Mouse (Mus musculus): ENCODE measurements around the gene Pik3ca. TPM values are rescaled to one million over a fixed set of nuclear protein-coding genes. Genes with fewer than 3 reads are reported as not detected.
"Not testable (repeated sequence)": the region's sequence is repeated elsewhere in the genome, so short reads cannot be mapped to it uniquely, and the experiment has no call there.

The Pik3ca gene
- total RNA-seq, 4 experiments from 2014 or later: 52.6 to 61.4 (median 57.4) TPM

DNA sequence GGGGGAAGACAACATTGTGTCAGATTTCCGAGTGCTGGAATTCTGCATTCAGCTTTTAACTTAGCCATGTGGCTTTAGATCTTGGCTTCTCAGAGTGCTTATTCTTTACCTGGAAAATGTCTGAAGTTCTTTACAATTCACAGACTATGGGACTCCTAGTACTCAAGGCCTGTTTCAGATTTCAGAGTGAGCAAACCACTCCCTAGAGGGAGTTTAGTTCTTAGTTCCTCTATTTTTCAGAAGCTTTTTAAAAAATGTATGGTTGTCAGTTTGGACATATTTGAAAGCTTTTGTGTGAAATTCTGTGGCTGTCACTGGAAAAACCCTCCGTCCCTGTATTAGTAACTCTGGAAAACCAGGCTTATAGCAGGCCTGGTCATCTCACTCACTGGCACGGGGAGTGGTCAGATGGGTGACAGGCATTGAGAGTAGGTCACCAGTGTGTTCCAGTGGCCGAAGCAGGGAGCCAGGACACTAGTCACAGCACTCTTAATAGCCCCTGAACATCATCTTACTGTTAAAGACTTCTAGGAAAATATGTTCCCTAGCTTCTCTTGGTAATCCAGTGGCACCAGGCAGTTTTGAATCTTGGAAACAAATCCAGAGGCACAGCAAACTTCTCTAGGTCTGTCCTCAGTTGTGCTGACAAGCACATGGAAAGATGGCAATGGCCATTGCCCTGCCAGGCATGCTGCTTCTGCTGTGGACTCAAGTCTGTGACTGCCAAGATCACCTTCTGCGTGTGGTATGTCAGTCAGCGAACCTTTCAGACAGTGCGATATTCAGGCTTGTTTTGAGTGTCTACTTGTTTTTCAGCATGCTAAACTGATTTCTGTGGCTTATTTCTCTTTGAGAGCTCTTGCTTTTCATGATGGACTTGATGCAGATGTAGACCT is 5.8 kb downstream of the Pik3ca start:
- DNase-seq: no peak

DNA sequence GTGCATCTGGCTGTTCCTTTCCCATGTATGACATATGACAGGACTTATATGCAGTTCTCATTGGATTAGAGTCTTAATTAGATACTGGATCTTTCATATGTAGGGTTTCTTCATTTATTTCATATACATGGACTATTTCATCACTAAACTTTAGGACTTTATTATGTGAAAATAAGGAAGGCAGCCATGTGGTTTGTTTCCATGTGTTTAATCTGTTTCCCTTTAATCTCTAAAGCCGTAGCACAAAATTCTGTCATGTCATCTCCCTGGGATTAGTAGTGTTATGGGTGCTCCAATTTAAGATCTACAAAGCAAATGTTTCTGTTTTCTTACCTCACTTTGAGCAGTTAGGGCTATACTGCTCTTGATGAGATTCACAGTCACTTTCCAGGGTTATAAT is 8.2 kb downstream of the Pik3ca start:
- no peak for DNase-seq

DNA sequence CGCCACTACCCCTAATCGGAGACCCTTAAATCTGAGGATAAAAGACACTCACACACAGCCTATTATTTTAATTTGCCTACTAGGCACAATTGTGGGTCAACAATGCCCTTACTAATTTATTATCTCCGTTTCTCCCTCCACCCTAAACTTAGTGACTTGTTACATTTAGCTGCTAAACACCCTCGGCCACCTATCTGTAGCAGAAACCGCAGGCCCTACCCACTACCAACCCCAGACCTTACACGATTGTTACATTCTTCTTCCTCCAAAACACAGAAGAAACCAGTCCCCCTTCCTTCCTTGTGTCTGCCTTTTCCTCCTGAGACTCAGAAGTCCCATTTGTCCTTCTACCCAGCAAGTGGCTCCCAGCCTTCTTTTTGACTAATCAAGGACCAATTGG is 9.3 kb downstream of the Pik3ca start:
- no peak for DNase-seq

- no peak for DNase-seq
These were observed 11.4 kb downstream of the Pik3ca start for GRCm38 (mm10) chr3:32408811-32409273.

- no peak for DNase-seq
These were observed 15.1 kb downstream of the Pik3ca start for GRCm38 (mm10) chr3:32412502-32413044.

DNA sequence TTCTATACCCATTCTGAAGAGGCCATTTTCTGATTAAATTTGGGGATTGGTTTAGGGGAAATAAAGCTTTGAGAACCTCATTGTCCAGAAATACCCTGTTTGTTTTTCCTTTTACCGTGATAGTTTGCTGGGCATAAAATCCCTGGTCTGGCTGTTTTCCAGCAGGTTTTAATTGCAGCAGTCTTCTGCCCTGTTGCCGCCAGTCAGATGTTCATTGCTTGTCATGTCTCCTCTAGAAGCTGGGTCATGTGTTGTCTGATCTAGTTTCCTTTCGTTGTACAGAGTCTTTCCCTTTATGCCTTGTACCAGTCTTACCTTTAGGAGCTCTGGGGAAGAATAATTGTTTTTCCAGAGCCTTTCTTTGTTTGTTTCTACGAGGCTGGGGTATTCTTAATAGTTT is 16.9 kb downstream of the Pik3ca start:
- DNase-seq: no peak

DNA sequence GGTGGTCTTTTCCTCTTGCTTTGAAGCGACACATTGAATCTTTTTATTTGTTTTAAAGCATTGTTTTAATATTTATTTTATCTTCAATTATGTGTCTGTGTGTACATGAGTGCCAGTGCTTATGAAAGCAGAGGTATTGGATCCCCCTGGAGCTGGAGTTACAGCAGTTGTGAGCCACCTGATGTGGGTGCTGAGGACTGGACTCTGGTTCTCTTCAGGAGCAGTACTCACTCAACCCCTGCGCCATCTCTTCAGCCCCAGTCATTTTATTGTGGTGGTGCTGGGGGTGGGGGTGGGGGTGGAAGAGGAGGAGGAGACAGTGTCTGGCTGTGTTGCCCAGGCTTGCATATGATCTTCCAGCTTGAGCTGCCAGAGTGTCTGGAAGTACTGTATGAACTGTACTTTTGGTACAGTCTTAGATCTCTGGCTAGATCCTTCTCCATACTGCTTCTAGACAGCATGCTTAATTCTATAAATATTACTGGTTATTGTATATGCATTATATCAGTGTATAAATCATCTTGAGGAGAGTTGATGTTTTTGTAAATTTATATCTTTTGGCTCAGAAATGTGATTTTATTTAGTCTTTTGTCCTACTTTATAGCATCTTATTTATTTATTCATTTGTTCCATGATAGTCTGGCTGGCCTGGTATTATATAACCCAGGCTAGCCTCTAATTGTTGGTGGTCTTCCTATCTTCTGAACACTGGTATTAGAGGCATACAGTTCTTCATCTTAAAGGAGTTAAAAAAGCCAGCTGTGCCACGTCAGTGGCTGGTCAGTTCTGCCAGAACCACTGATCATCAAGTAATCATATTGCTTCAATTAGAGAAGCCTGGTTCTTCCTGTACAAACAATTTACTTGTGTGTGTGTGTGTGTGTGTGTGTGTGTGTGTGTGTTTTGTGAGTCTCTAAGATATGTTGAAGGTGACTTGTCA is 18.2 kb downstream of the Pik3ca start:
- DNase-seq: no peak

GRCm38 (mm10) chr3:32417751-32418211 is 20.3 kb downstream of the Pik3ca start:
- DNase-seq: no peak

DNA sequence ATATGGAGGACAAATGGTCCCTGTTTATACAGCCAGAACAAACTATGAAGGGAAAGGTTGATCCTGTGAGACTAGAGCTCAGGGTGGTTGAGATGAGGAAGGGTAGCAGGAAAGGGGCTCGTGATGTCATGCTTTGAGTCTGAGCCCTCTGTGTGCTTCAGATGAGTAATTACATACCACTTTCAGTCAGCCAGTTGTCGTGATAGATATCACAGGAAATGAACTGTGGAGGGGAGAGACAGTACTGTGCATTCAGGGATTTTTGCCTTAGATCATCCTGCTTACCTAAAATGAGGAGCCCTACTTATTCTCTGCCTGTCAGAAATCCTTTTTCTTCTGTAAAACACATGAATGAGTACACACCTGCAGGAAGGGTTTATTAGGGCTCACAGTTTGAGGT is 22.4 kb downstream of the Pik3ca start:
- DNase-seq: no peak

DNA sequence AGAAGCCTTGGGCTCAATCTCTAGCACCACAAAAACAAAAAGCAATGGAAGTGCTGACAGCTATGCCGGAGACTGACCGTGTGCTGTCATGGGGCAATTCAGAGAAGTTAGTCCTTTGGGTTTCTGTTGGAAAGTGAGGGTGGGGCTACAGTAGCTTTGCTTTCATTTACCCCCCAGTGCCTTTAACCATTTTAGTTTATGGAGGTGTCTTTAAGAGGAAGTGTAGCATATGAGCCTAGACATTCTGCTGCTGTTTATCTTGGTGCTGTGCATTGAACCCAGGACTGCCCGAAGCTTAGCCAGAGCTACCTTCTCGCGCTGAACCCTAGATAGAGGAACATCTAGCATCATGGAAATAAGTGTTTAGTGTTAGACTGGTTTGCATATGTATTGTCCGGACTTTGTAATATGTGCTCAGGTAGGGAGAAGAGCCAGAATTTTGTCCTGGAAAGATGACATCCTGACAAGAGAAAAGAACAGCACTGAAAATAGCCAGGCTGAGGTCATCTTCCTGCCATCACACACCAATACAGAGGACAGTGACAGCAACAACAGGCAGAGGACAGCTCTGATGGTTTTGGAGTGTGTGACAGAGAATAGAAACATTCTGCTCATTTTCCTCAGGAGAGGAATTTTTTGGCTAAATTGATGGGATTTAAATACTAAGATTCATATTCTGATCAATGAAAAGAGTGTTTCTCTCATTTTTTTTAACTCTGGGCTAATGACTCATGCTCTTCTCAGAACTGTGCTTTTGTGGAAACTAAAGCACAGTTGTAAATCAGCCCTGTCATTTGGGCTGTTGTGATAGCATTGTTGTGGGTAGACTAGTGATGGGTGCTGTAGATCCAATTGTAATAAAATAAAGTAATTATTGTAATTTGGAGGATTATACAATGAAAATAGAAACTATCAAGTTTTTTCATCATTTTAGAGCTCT is 23.9 kb downstream of the Pik3ca start:
- DNase-seq: no peak

GRCm38 (mm10) chr3:32427695-32428094 is 30.2 kb downstream of the Pik3ca start:
- no peak for DNase-seq

DNA sequence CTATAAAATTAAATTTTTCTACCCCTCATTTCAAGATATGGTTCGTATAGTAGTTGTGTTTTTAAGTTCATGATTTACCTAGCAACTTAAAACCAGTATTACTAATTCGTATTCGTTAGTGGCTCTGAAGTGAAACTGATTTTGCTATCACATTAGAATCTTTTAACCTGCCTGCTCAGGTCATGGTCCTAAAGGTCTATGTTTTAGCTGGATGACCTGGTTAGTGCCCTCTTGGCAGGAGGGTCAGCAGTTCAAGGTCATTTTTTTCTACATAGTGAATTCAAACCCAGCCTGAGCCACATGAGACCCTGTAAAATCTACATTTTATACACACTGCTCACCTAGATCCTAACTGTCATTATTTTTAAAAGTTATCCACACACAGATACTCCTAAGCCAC is 30.9 kb downstream of the Pik3ca start:
- DNase-seq: no peak

DNA sequence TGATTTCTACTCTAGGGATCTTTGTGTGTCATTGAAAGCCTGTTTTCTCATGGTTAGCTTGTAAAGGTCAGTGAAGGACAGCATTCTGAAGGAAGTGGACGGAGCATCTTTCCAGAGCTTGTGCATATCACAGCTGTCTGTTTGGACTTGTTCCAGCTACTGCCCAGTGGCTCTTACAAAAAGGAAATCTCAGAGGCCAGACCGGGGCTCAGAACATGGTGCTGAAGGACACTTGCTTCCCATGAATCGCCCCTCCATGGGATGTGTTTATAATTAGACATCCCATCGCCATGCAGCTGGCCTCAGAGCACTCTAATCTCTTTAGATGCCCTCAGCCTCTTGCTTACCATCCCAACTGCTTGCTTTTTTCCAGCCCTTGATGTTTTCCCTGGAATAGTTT is 31.4 kb downstream of the Pik3ca start:
- DNase-seq: peak; percentile 31

GRCm38 (mm10) chr3:32429351-32429750 is 31.9 kb downstream of the Pik3ca start:
- DNase-seq: not testable (repeated sequence)

- no peak for DNase-seq
These were observed 32.9 kb downstream of the Pik3ca start for GRCm38 (mm10) chr3:32430394-32430793.

- DNase-seq: no peak
These were observed 36.5 kb downstream of the Pik3ca start for GRCm38 (mm10) chr3:32434016-32434415.

DNA sequence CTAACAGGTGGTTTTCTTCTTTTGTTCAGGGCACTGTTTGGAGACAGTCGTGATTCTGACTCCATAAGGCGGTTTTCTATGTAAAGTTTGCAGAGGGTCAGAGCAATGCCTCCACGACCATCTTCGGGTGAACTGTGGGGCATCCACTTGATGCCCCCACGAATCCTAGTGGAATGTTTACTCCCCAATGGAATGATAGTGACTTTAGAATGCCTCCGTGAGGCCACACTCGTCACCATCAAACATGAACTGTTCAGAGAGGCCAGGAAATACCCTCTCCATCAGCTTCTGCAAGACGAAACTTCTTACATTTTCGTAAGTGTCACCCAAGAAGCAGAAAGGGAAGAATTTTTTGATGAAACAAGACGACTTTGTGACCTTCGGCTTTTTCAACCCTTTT is 38.6 kb downstream of the Pik3ca start:
- no peak for DNase-seq

- DNase-seq: no peak
These were observed 39.8 kb downstream of the Pik3ca start for GRCm38 (mm10) chr3:32437297-32437696.

GRCm38 (mm10) chr3:32437820-32438219 is 40.3 kb downstream of the Pik3ca start:
- no peak for DNase-seq

GRCm38 (mm10) chr3:32438716-32439115 is 41.2 kb downstream of the Pik3ca start:
- peak; percentile 26 for DNase-seq

- no peak for DNase-seq
These were observed 44.2 kb downstream of the Pik3ca start for GRCm38 (mm10) chr3:32441710-32442109.

Data from adrenal gland, adult 8-10 months (tissue).